Mouse (Mus musculus) liver, embryonic 15.5 days (tissue): Measurements from ENCODE around the gene Gipc2. TPM values are rescaled to one million over a fixed set of nuclear protein-coding genes. Genes with fewer than 3 reads are reported as not detected.

Experiments
- ATAC-seq: fragments of 200-750 bp; cut with Nextera tagmentation; 2 replicates; pipeline ENCODE4 v1.8.0; 2017; ENCODE audit warnings: moderate number of reproducible peaks, mild to moderate bottlenecking, moderate library complexity; ENCODE audit not compliant: insufficient read depth
- H3K27ac ChIP-seq: fragments of 300-500 bp; sonication (generic); replicated peaks from 2 replicates; pipeline ENCODE4 v1.5.1; 2015; ENCODE audit warnings: mild to moderate bottlenecking, inconsistent platforms
- H3K27me3 ChIP-seq: fragments of 300-500 bp; sonication (generic); 2 replicates; pipeline ENCODE4 v1.6.1; 2015; ENCODE audit warnings: mild to moderate bottlenecking, inconsistent platforms
- H3K36me3 ChIP-seq: fragments of 300-500 bp; sonication (generic); replicated peaks from 2 replicates; pipeline ENCODE4 v1.6.1; 2015; ENCODE audit warnings: moderate library complexity, mild to moderate bottlenecking, inconsistent platforms
- H3K4me1 ChIP-seq: fragments of 300-500 bp; sonication (generic); replicated peaks from 2 replicates; pipeline ENCODE4 v1.6.1; 2015; ENCODE audit warnings: inconsistent platforms
- H3K4me2 ChIP-seq: fragments of 300-500 bp; sonication (generic); 2 replicates; pipeline ENCODE4 v1.6.1; 2015; ENCODE audit warnings: moderate library complexity, mild to moderate bottlenecking, inconsistent platforms
- H3K4me3 ChIP-seq: fragments of 300-500 bp; sonication (generic); replicated peaks from 2 replicates; pipeline ENCODE4 v1.5.1; 2015; ENCODE audit warnings: mild to moderate bottlenecking, inconsistent platforms
- H3K9ac ChIP-seq: fragments of 300-500 bp; sonication (generic); 2 replicates; pipeline ENCODE4 v1.6.1; 2015; ENCODE audit warnings: moderate library complexity, mild to moderate bottlenecking, inconsistent platforms
- H3K9me3 ChIP-seq: fragments of 300-500 bp; sonication (generic); replicated peaks from 2 replicates; pipeline ENCODE4 v1.6.1; 2016; ENCODE audit warnings: inconsistent platforms
- WGBS: fragments of 180-500 bp; shearing (Covaris S2); methylation state at CpG from one replicate; pipeline ENCODE4 v1.1.7; 2015; ENCODE audit warnings: mixed read lengths; ENCODE audit not compliant: insufficient replicate concordance; 5-methylcytosine and 5-hydroxymethylcytosine counted together
- polyA plus RNA-seq: library from polyadenylated mRNA; unstranded; fragments of >200 nt; fragmentation: Nextera tagmentation; extraction: Ambion mirVana; gene quantifications from 2 replicates; pipeline ENCODE4 v1.2.1, GENCODE M21; 2015

Gene Gipc2
- polyA plus RNA-seq, 1 experiment from 2014 or later: 19.3 TPM

- Histone ChIP-seq H3K9me3 (no peaks in the 10 kb centered on the region), H3K9ac (no peak overlapping the region), H3K36me3 (no peaks in the 10 kb centered on the region), H3K4me1 (peaks cover 21% of the 10 kb centered on the region), H3K4me3 (peak overlapping the region; percentile 14), H3K27ac (no peak overlapping the region), H3K27me3 (peaks cover 66% of the 10 kb centered on the region), H3K4me2 (peak overlapping the region; percentile 42)
- no peak for ATAC-seq
- WGBS: 9% methylated on average over 28 of the region's 28 CpGs
Measured at GRCm38 (mm10) chr3:152106225-152107148, 59.5 kb downstream of the Gipc2 start.

- 7% methylated on average over 14 of the region's 14 CpGs for WGBS
- H3K4me1 ChIP-seq: peaks cover 14% of the 10 kb centered on the region
- H3K27me3 ChIP-seq: peaks cover 60% of the 10 kb centered on the region
- ATAC-seq: peak; percentile 45; the same call in 1 of the 2 replicates
- H3K36me3 ChIP-seq: no peaks in the 10 kb centered on the region
- no peak overlapping the region for H3K4me3 ChIP-seq
- peak overlapping the region; percentile 13; the same call in 1 of the 2 replicates for H3K4me2 ChIP-seq
- H3K9ac ChIP-seq: no peak overlapping the region
- H3K27ac ChIP-seq: no peak overlapping the region
- H3K9me3 ChIP-seq: no peaks in the 10 kb centered on the region
Measured at GRCm38 (mm10) chr3:152105341-152105740, 60.7 kb downstream of the Gipc2 start.

GRCm38 (mm10) chr3:152103381-152103780 is 62.6 kb downstream of the Gipc2 start:
- Histone ChIP-seq H3K9ac (no peak overlapping the region), H3K4me2 (no peak overlapping the region), H3K27ac (no peak overlapping the region), H3K4me3 (no peak overlapping the region), H3K27me3 (peaks cover 40% of the 10 kb centered on the region), H3K9me3 (no peaks in the 10 kb centered on the region), H3K4me1 (peaks cover 14% of the 10 kb centered on the region), H3K36me3 (no peaks in the 10 kb centered on the region)
- no peak for ATAC-seq
- WGBS: 75% methylated on average over 4 of the region's 4 CpGs

- 82% methylated on average over 7 of the region's 7 CpGs for WGBS
- no peak overlapping the region for H3K27ac ChIP-seq
- H3K27me3 ChIP-seq: peaks cover 21% of the 10 kb centered on the region
- no peak overlapping the region for H3K9ac ChIP-seq
- ATAC-seq: no peak
- no peaks in the 10 kb centered on the region for H3K9me3 ChIP-seq
- no peaks in the 10 kb centered on the region for H3K36me3 ChIP-seq
- H3K4me3 ChIP-seq: no peak overlapping the region
- no peak overlapping the region for H3K4me2 ChIP-seq
- peaks cover 5% of the 10 kb centered on the region for H3K4me1 ChIP-seq
Measured at GRCm38 (mm10) chr3:152101459-152101858, 64.6 kb downstream of the Gipc2 start.

GRCm38 (mm10) chr3:152100119-152100818 is 65.8 kb downstream of the Gipc2 start:
- ATAC-seq: no peak
- H3K36me3 ChIP-seq: no peaks in the 10 kb centered on the region
- no peak overlapping the region for H3K4me2 ChIP-seq
- peaks cover 9% of the 10 kb centered on the region for H3K27me3 ChIP-seq
- H3K4me1 ChIP-seq: no peaks in the 10 kb centered on the region
- H3K9ac ChIP-seq: no peak overlapping the region
- H3K27ac ChIP-seq: no peak overlapping the region
- WGBS: 51% methylated on average over 11 of the region's 11 CpGs
- H3K4me3 ChIP-seq: no peak overlapping the region
- H3K9me3 ChIP-seq: no peaks in the 10 kb centered on the region

GRCm38 (mm10) chr3:152095030-152095429 is 71.0 kb downstream of the Gipc2 start:
- H3K4me1 ChIP-seq: no peaks in the 10 kb centered on the region
- no peak overlapping the region for H3K4me2 ChIP-seq
- H3K27ac ChIP-seq: no peak overlapping the region
- no peak overlapping the region for H3K9ac ChIP-seq
- no peak overlapping the region for H3K4me3 ChIP-seq
- peaks cover 8% of the 10 kb centered on the region; the same call in 1 of the 2 replicates for H3K27me3 ChIP-seq
- H3K9me3 ChIP-seq: no peaks in the 10 kb centered on the region
- no peak for ATAC-seq
- WGBS: 9% methylated on average over 3 of the region's 3 CpGs
- no peaks in the 10 kb centered on the region for H3K36me3 ChIP-seq

DNA sequence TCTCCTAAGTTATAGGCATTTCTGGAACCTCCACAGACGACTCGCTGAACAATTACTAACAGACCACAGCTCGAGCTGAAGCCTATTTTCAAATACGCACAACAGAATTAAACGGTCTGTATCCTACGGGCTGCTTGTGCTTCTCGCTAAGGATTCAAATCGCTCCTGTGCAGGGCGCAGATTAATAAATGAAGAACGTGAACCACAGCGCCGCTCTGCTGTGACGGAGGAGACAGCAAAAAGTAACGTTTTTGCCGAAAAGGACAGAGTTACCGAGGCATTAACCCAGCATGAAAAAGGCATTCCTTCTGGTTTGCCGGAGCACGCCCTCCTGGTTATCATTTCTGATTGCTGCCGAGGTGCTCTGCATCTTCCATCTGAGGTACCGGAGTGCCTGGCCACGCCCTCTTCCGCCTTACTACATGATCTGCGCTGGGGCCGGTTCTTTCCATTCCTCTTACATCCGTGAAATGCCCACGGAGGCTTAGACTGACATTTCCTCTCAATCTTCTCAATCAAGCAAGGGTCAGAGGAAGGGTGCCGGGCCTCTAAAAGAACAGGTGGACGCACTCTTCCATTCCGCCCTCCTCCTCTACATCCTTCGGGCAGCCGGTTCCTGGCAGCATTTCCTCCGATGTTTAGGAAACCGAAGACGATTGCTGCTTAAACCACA is 73.5 kb downstream of the Gipc2 start:
- H3K36me3 ChIP-seq: no peaks in the 10 kb centered on the region
- WGBS: 53% methylated on average over 34 of the region's 34 CpGs
- no peak overlapping the region for H3K27ac ChIP-seq
- H3K9me3 ChIP-seq: no peaks in the 10 kb centered on the region
- H3K27me3 ChIP-seq: peaks cover 8% of the 10 kb centered on the region; the same call in 1 of the 2 replicates
- no peak overlapping the region for H3K9ac ChIP-seq
- no peak overlapping the region for H3K4me2 ChIP-seq
- no peak for ATAC-seq
- no peak overlapping the region for H3K4me3 ChIP-seq
- H3K4me1 ChIP-seq: no peaks in the 10 kb centered on the region

DNA sequence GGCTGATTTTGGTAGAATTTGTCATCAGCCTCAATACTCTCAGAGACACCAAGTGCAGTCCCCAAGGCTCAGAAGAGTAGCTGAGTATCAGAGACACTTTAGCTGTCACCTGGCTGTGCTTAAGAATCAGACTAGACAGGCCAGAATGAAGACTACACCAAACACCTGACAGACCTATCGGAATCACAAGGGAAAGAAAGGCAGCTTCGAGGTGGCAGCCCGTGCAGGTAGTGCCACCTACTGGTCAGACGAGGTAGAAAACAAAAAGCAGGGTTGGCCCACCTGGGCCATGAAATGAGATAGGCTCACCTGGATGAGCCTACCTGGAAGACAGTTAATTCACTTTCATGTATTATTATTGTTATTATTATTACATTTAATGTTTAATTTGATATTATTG is 76.9 kb downstream of the Gipc2 start:
- Histone ChIP-seq H3K27me3 (peaks cover 4% of the 10 kb centered on the region; the same call in 1 of the 2 replicates), H3K4me2 (no peak overlapping the region), H3K4me3 (no peak overlapping the region), H3K27ac (no peak overlapping the region), H3K4me1 (no peaks in the 10 kb centered on the region), H3K36me3 (no peaks in the 10 kb centered on the region), H3K9ac (no peak overlapping the region), H3K9me3 (no peaks in the 10 kb centered on the region)
- ATAC-seq: no peak
- 5% methylated on average over 4 of the region's 4 CpGs for WGBS

GRCm38 (mm10) chr3:152081381-152081780 is 84.6 kb downstream of the Gipc2 start:
- H3K9ac ChIP-seq: no peak overlapping the region
- H3K4me3 ChIP-seq: no peak overlapping the region
- 73% methylated on average over 3 of the region's 3 CpGs for WGBS
- no peak for ATAC-seq
- H3K36me3 ChIP-seq: no peaks in the 10 kb centered on the region
- H3K4me2 ChIP-seq: no peak overlapping the region
- no peaks in the 10 kb centered on the region for H3K27me3 ChIP-seq
- H3K27ac ChIP-seq: no peak overlapping the region
- no peaks in the 10 kb centered on the region for H3K4me1 ChIP-seq
- H3K9me3 ChIP-seq: no peaks in the 10 kb centered on the region

DNA sequence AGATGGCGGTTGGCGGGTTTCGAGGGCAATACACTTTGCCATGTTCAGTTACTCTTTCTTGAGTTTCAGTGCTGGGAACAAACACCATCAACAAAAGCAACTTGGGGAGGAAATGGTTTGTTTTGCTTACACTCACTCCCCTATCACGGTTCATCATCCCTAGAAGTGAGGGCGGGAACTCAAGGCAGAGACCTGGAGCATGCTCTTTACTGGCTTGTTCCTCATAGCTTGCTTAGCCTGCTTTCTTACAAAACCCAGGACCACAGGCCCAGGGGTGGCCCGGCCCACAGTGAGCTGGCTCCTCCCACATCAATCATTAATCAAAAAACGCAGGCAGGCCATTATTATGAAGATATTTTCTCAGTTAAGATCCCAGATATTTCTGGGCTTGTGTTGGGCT is 89.9 kb downstream of the Gipc2 start:
- no peaks in the 10 kb centered on the region for H3K27me3 ChIP-seq
- ATAC-seq: no peak
- WGBS: 56% methylated on average over 7 of the region's 7 CpGs

GRCm38 (mm10) chr3:152069001-152069400 is 97.0 kb downstream of the Gipc2 start:
- no peak overlapping the region for H3K4me3 ChIP-seq
- no peaks in the 10 kb centered on the region for H3K36me3 ChIP-seq
- H3K9ac ChIP-seq: no peak overlapping the region
- no peaks in the 10 kb centered on the region for H3K4me1 ChIP-seq
- no peak overlapping the region for H3K27ac ChIP-seq
- no peaks in the 10 kb centered on the region for H3K9me3 ChIP-seq
- no peak overlapping the region for H3K4me2 ChIP-seq
- ATAC-seq: no peak
- 0 out of 2 replicates have a peak, but pooled peaks cover 8% of the 10 kb centered on the region for H3K27me3 ChIP-seq
- WGBS: 41% methylated on average over 2 of the region's 2 CpGs

More for the DNA sequence above, 89.9 kb downstream of the Gipc2 start:
- no peaks in the 10 kb centered on the region for H3K9me3 ChIP-seq
- no peak overlapping the region for H3K4me3 ChIP-seq
- H3K4me1 ChIP-seq: no peaks in the 10 kb centered on the region
- no peaks in the 10 kb centered on the region for H3K36me3 ChIP-seq
- H3K9ac ChIP-seq: no peak overlapping the region
- no peak overlapping the region for H3K4me2 ChIP-seq
- no peak overlapping the region for H3K27ac ChIP-seq
